Mouse (Mus musculus): ENCODE results near the gene Adcy1.
A peak's percentile ranks its signal among the peaks of the same experiment; 100 is the strongest.

Adcy1 gene

GRCm38 (mm10) chr11:7069762-7070161 lies 6.5 kb downstream of the Adcy1 start:
- no peak for DNase-seq

GRCm38 (mm10) chr11:7071617-7072016 lies 8.3 kb downstream of the Adcy1 start:
- no peak for DNase-seq

DNA sequence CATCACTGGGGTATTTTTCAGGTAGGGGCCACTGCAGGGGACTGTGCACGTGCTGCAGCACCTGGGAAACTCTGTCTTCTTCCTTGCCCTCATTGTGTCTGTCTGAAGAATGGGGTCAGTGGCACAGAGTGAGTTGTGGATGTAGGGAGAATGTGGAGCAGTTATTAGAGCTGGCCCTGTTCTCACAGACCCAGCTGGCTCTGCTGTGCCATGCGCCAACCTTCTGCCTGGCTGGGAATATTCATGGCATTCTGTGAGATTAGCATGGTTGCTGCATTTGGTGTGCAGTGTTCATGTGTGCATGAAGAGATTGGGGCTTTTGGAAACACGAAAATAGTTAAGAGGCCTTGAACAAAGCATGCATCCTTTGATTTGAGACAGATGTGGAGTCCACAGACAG lies 10.3 kb downstream of the Adcy1 start:
- no peak for DNase-seq

- DNase-seq: no peak
Observed at GRCm38 (mm10) chr11:7076510-7076909, 13.2 kb downstream of the Adcy1 start.

- DNase-seq: no peak
Observed at GRCm38 (mm10) chr11:7081893-7082292, 18.6 kb downstream of the Adcy1 start.

- no peak for DNase-seq
Observed at GRCm38 (mm10) chr11:7083911-7084310, 20.6 kb downstream of the Adcy1 start.

- no peak for DNase-seq
Observed at GRCm38 (mm10) chr11:7085184-7085583, 21.9 kb downstream of the Adcy1 start.

GRCm38 (mm10) chr11:7091120-7091519 lies 27.8 kb downstream of the Adcy1 start:
- no peak for DNase-seq

DNA sequence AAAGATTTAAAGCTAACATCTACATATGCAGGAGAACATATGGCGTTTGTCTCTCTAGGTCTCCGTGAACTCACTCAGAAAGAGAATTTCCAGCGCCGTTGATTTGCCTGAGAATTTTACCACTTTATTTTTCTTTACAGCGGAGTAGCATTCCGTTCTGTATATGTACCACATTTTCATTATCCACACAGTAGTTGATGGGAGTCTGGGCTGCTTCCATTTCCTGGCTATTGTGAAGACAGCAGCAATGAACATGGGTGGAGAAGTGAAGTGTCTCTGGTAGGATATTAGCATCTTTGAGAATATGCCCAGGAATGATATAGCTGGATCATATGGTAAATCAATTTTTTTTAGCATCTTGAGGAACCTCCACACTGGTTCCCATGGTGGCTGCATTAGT lies 31.6 kb downstream of the Adcy1 start:
- DNase-seq: peak; percentile 27

GRCm38 (mm10) chr11:7101674-7102073 lies 38.4 kb downstream of the Adcy1 start:
- no peak for DNase-seq

GRCm38 (mm10) chr11:7102256-7103194 lies 39.2 kb downstream of the Adcy1 start:
- DNase-seq: no peak

- no peak for DNase-seq
Observed at GRCm38 (mm10) chr11:7105337-7105736, 42.0 kb downstream of the Adcy1 start.

DNA sequence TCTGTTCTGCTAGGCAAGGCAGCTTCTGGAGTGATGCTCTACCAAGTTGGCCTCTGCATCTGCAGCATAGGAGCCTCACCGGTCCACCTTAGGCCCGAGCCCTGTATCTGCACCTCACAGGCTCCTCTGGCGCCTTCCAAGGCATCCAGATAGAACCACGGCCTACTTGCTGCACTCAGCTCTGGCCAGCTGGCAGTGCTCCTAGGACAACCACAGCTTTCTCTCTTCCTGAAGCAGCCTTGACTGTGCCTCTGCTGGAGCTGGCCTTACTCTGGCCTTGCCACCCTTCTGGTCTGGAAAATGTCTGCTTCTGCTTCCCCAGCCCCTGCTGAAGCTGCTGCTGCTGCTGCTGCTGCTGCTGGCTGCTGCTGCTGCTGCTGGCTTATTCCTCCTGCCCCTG lies 45.8 kb downstream of the Adcy1 start:
- no peak for DNase-seq

- no peak for DNase-seq
Observed at GRCm38 (mm10) chr11:7113046-7113445, 49.8 kb downstream of the Adcy1 start.

DNA sequence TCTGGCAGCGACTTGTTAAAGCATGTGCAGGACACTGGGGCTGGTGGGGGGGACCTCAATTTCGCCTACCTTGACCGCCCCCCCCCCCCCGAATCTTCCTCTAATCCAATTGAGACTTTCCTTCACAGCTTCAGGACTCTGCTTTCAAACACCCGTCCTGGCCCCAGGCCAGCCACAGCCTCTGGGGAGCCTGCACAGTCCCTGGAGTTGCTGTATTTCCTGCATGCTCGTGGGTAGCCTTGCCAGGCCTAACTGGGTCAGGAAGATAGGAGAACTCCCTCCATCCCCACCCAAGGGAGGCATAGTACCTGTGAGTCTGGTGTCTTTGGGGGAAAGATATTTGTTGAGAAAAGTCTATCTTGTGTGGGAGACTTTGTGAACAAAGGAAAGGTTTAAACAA lies 50.4 kb downstream of the Adcy1 start:
- DNase-seq: no peak

- no peak for DNase-seq
Observed at GRCm38 (mm10) chr11:7114312-7114711, 51.0 kb downstream of the Adcy1 start.

DNA sequence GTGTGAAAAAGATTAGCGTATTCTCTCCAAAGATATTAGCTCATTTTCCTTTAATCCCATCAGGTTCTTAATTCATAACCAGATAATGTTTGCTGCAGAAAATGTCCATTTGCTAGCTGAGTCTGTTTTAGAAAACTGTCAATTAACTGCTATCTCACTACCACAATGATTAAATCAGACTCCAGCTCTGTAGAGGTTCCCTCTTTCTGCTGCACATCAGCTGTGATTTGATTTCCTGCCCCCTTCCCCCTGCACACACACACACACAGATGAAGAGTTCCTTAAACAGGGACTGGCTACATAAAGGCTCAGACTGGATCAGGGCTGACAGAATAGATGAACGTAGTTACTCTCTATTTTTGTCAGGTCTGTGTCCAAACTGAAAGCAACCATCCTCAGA lies 53.4 kb downstream of the Adcy1 start:
- DNase-seq: peak; percentile 21

DNA sequence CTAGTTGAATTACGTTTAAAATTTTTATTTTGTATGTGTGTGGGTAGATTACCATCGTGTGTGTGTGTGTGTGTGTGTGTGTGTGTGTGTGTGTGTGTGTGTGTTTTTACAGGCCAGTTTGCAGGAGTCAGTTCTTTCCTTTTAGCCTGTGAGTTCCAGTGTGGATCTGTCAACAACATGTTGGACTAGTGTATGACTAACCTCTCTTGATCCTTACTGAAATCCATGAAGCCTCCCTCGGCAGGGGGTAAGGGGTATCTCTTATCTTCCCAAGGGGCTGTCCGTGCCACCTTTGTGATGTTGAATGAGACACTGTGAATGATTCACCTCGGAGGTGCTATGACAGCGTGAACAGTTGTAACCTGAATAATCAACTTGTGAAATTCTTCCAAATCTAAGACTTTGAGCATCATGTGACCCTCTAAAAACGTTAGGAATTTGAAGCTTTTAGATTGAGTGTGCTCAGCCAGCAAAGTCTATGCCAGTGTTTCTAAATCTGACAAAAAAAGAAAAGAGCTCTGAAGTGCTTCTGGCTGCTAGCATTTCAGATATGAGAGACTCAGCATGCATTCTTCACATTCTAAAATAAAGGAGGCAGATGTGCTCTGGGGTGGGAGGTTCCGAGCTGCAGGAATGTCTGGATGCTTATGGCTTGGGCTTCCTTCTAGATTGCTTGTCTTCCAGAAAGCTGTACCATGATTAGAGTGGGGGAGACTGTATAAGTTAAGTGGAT lies 66.2 kb downstream of the Adcy1 start:
- no peak for DNase-seq

GRCm38 (mm10) chr11:7132736-7133387 lies 69.6 kb downstream of the Adcy1 start:
- no peak for DNase-seq

DNA sequence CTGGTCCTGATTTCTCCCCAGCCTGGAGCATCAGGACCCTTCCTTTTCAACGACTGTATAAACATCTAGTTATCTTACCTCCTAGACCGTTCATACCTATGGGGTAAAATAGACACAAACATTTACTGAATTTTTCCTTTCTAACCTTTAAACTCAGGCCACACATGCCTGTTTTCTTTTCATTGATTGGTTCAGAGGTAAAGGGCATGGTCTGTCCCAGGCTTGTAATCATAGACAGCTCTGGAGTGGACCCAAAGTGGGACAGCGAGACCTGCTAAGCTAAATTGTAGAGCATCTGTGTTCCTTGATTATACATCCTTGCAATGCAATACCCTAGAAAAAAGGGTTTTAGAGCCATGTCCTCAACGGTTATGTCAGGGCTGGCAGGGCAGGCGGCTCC lies 70.4 kb downstream of the Adcy1 start:
- no peak for DNase-seq

- no peak for DNase-seq
Observed at GRCm38 (mm10) chr11:7134319-7134718, 71.0 kb downstream of the Adcy1 start.

DNA sequence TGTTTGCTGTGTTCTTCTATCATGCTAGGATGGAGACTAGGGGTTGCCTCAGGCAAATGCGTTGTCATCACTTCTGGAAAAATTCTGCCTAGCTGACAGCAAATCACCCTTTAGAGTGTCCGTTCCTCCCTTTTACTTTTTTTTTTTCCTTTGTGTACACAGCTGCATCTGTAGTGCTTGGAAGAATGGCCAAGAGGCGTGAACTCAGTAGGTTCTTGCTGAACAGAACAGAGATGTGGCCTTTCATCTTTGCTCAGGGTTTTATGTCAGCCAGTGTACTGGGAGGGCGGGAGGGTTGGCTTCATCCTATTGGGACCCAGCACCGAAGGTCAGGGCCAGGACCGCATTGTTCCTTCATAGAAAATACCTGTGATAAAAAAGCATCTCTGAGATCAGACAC lies 72.0 kb downstream of the Adcy1 start:
- no peak for DNase-seq

DNA sequence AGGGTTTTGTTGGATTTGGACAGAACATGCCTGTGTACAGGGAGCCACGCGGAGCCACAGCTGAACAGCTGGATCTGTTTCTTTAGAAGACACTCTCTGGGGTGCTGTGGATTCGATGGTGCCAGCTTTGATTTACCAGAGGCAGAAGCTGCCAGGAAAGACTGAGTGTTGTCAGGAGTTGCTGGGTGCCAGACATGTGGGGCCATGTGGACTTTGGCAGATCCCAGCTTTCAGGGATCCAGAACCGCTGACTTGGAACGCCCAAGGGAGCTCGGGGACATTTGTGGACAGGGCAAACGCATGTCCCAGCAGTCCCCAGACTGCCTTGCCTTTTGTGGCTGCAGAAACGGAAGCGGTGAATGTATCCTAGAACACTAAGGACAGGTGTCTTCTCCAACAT lies 72.5 kb downstream of the Adcy1 start:
- DNase-seq: peak; percentile 93

Measured in heart, adult 11 months (tissue).